Mouse (Mus musculus): ENCODE data around the gene Phc3. TPM values are rescaled to one million over a fixed set of nuclear protein-coding genes. Genes with fewer than 3 reads are reported as not detected.

Gene Phc3
- total RNA-seq, 2 experiments from 2014 or later = 43.2 to 45.7 TPM

DNA sequence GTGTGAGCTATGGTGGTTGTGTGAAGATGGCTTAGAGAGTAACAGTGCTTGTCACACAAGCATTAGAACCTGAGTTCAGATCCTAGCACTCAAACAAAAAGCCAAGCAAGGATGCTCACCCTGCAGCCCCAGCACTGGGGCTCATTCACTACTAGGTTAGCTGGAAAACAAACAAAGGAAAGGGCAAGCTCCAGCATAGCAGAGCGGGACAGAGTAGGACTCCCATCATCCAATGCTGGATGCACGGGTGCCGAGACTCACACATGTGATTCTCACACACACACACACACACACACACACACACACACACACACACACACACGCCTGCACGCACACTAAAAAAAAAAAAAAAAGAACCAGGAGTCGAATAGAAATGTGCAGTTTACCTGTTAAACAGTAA, 117.8 kb downstream of the Phc3 start:
- H3K4me3 ChIP-seq = no peak overlapping the region
- no peak for TF ChIP-seq CTCF (conservative IDR thresholded peaks at IDR 0.05)
- H3K27ac ChIP-seq = no peak overlapping the region
- no peak for DNase-seq (ENCODE audit: low spot score in 2 of 2)

Other genes starting within 250 kb of the Phc3 start
- not detected for gene Samd7, start 223.1 kb downstream of the Phc3 start, total RNA-seq (2021)
- 10 to 100 TPM; 90.1 to 96.4 TPM for gene Sec62, start 176.5 kb downstream of the Phc3 start, total RNA-seq (2021)
- under 1 TPM; 0.37 to 0.79 TPM for gene Gpr160, start 113.5 kb downstream of the Phc3 start, total RNA-seq (2021)
- 10 to 100 TPM; 60.9 to 65.0 TPM for gene Prkci, start 26.3 kb upstream of the Phc3 start, total RNA-seq (2021)
- gene Skil, start 125.6 kb upstream of the Phc3 start, total RNA-seq (2021) = 10 to 100 TPM; 64.9 to 68.3 TPM
- 100 to 1,000 TPM; 111 to 113 TPM for gene Cldn11, start 180.5 kb upstream of the Phc3 start, total RNA-seq (2021)